Mouse (Mus musculus) left cerebral cortex, postnatal 10 days (tissue): ENCODE measurements around the gene Fhl1. TPM values are rescaled to one million over a fixed set of nuclear protein-coding genes. Genes with fewer than 3 reads are reported as not detected.

ENCODE experiments used
- DNase-seq, 2 experiments: peaks; one replicate each; pipeline ENCODE4 v3.0.0; 2021 to 2022; ENCODE audit warnings: low spot score in 2 of 2, mixed read lengths in 1 of 2; ENCODE audit errors: extremely low spot score in 1 of 2
- intact Hi-C: fragments of 180-260 bp; cut with DNase I; formaldehyde crosslinking; loops from one replicate; pipeline ENCODE4 v1.15.1; 2025
- total RNA-seq, 2 experiments: library from RNA; stranded (reverse); gene quantifications; 2 replicates each; pipeline ENCODE4 v1.2.3; 2021

Fhl1 gene
- total RNA-seq, 2 experiments from 2014 or later: 175 to 185 TPM

DNA sequence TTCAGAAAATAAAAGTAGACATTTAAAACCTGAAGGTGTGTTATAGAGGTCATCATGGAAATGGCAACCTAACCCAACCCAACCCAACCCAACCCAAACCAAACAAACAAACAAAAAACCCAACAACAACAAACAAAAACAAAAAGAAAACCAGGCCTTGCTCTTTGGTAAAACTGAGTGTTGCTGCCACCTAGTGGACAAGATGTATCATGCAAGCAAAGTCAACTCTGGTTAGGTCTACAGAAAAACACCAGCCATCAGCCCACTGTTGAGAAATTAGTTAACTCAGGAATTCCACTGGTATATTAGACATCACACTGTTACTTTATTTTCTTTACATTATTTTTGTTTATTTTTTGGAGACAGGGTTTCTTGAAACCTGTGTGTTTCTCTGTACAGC is 107.8 kb downstream of the Fhl1 start:
- intact Hi-C loops: no loop called here

GRCm38 (mm10) chrX:56841255-56841654 is 109.7 kb downstream of the Fhl1 start:
- no peak for DNase-seq
- intact Hi-C loops: loop anchor here (10.0 kb wide), 2 partner anchors 204 to 284 kb away; partner anchors contain the start of gene Brs3

More for the DNA sequence above, 107.8 kb downstream of the Fhl1 start:
- DNase-seq: no peak

Other genes with a start within 250 kb of the Fhl1 start
- not detected for gene Gm10477, start 207.0 kb upstream of the Fhl1 start, total RNA-seq
- not detected for gene Gm648, start 182.2 kb upstream of the Fhl1 start, total RNA-seq
- gene Mmgt1, start 133.7 kb upstream of the Fhl1 start, total RNA-seq: 10 to 100 TPM; 36.7 to 37.8 TPM
- 100 to 1,000 TPM in 1 of 2 experiments, 10 to 100 TPM in 1; 93.7 to 109 TPM for gene Slc9a6, start 122.0 kb upstream of the Fhl1 start, total RNA-seq
- gene Map7d3, start 90.5 kb downstream of the Fhl1 start, total RNA-seq: under 1 TPM in 1 of 2 experiments, not detected in 1; 0.16 TPM
- gene Adgrg4, start 138.4 kb downstream of the Fhl1 start, total RNA-seq: not detected